Mouse (Mus musculus): Measurements from ENCODE around the gene Lce1e. TPM values are rescaled to one million over a fixed set of nuclear protein-coding genes. Genes with fewer than 3 reads are reported as not detected.
"Not testable (repeated sequence)": the region's sequence is repeated elsewhere in the genome, so short reads cannot be mapped to it uniquely, and the experiment has no call there.

Lce1e gene
- total RNA-seq (2021): not detected
- long read RNA-seq: 0 reads

- DNase-seq (ENCODE audit: low spot score in 2 of 2): no peak
These were observed at the start of gene Lce1e for GRCm38 (mm10) chr3:92708974-92709373. Gene Lce1e (minus strand): TSS chr3:92709074.

- no peak for DNase-seq (ENCODE audit: low spot score in 2 of 2)
These were observed 44.3 kb upstream of the Lce1e start for GRCm38 (mm10) chr3:92753197-92753596.

GRCm38 (mm10) chr3:92752238-92752637, 43.4 kb upstream of the Lce1e start, which contains the start of gene Lce1g:
Gene Lce1g (minus strand): TSS chr3:92752338.
- no peak for DNase-seq (ENCODE audit: low spot score in 2 of 2)

- no peak for DNase-seq (ENCODE audit: low spot score in 2 of 2)
These were observed 30.1 kb upstream of the Lce1e start, which contains the start of gene Gm38119 for GRCm38 (mm10) chr3:92738996-92739395. Gene Gm38119 (minus strand): TSS chr3:92739096.

GRCm38 (mm10) chr3:92722631-92723030, 13.8 kb upstream of the Lce1e start:
- no peak for DNase-seq (ENCODE audit: low spot score in 2 of 2)

GRCm38 (mm10) chr3:92720250-92720649, 11.4 kb upstream of the Lce1e start, which contains the start of gene Lce1f:
Gene Lce1f (minus strand): TSS chr3:92720350.
- no peak for DNase-seq (ENCODE audit: low spot score in 2 of 2)

GRCm38 (mm10) chr3:92715122-92715521, 6.2 kb upstream of the Lce1e start:
- DNase-seq (ENCODE audit: low spot score in 2 of 2): no peak

GRCm38 (mm10) chr3:92694613-92695012, 14.3 kb downstream of the Lce1e start:
- no peak for DNase-seq (ENCODE audit: low spot score in 2 of 2)

GRCm38 (mm10) chr3:92691688-92692087, 17.2 kb downstream of the Lce1e start:
- no peak for DNase-seq (ENCODE audit: low spot score in 2 of 2)

- not testable (repeated sequence) for DNase-seq (ENCODE audit: low spot score in 2 of 2)
These were observed 19.7 kb downstream of the Lce1e start for GRCm38 (mm10) chr3:92689154-92689553.

- no peak for DNase-seq (ENCODE audit: low spot score in 2 of 2)
These were observed 21.8 kb downstream of the Lce1e start, which contains the start of gene Lce1d for GRCm38 (mm10) chr3:92687110-92687509. Gene Lce1d (minus strand): TSS chr3:92687210.

GRCm38 (mm10) chr3:92678947-92679346, 29.9 kb downstream of the Lce1e start, which contains the start of gene Lce1c:
Gene Lce1c (plus strand): TSS chr3:92679247.
- no peak for DNase-seq (ENCODE audit: low spot score in 2 of 2)

GRCm38 (mm10) chr3:92670215-92670614, 38.7 kb downstream of the Lce1e start, which contains the start of gene Lce1a2:
Gene Lce1a2 (minus strand): TSS chr3:92670315.
- DNase-seq (ENCODE audit: low spot score in 2 of 2): no peak

Other genes starting within 250 kb of the Lce1e start
- gene Sprr1a, start 223.2 kb downstream of the Lce1e start, total RNA-seq (2021): not detected
- gene Sprr4, start 208.6 kb downstream of the Lce1e start, total RNA-seq (2021): not detected
- not detected for gene 2310046K23Rik, start 174.6 kb downstream of the Lce1e start, total RNA-seq (2021)
- not detected for gene Ivl, start 135.3 kb downstream of the Lce1e start, total RNA-seq (2021)
- gene Smcp, start 120.1 kb downstream of the Lce1e start, total RNA-seq (2021): not detected
- not detected for gene 2210017I01Rik, start 101.6 kb downstream of the Lce1e start, total RNA-seq (2021)
- not detected for gene Lce6a, start 87.4 kb downstream of the Lce1e start, total RNA-seq (2021)
- gene Lce1a1, start 60.8 kb downstream of the Lce1e start, total RNA-seq (2021): not detected
- gene Lce1b, start 52.1 kb downstream of the Lce1e start, total RNA-seq (2021): not detected
- not detected for gene Lce1a2, start 38.8 kb downstream of the Lce1e start, total RNA-seq (2021)
- gene Lce1c, start 29.8 kb downstream of the Lce1e start, total RNA-seq (2021): not detected
- not detected for gene Lce1d, start 21.9 kb downstream of the Lce1e start, total RNA-seq (2021)
- not detected for gene Lce1f, start 11.3 kb upstream of the Lce1e start, total RNA-seq (2021)
- gene Gm38119, start 30.0 kb upstream of the Lce1e start, total RNA-seq (2021): not detected
- gene Lce1g, start 43.3 kb upstream of the Lce1e start, total RNA-seq (2021): not detected
- not detected for gene Lce1h, start 56.0 kb upstream of the Lce1e start, total RNA-seq (2021)
- gene Lce1i, start 69.8 kb upstream of the Lce1e start, total RNA-seq (2021): not detected
- not detected for gene Lce1j, start 81.4 kb upstream of the Lce1e start, total RNA-seq (2021)
- gene Lce1k, start 98.8 kb upstream of the Lce1e start, total RNA-seq (2021): not detected
- not detected for gene Kprp, start 118.2 kb upstream of the Lce1e start, total RNA-seq (2021)
- gene Lce1l, start 142.2 kb upstream of the Lce1e start, total RNA-seq (2021): not detected
- gene 2310050C09Rik, start 161.1 kb upstream of the Lce1e start, total RNA-seq (2021): not detected
- gene Lce3a, start 217.2 kb upstream of the Lce1e start, total RNA-seq (2021): not detected
- not detected for gene Lce3b, start 223.9 kb upstream of the Lce1e start, total RNA-seq (2021)
- gene Lce3c, start 235.4 kb upstream of the Lce1e start, total RNA-seq (2021): not detected
- not detected for gene Lce3d, start 248.3 kb upstream of the Lce1e start, total RNA-seq (2021)

Measured in layer of hippocampus, adult 18-20 months (tissue).